Mouse (Mus musculus) myocyte (in vitro differentiated cells): Measurements from ENCODE around the gene Cd200r2. TPM values are rescaled to one million over a fixed set of nuclear protein-coding genes. Genes with fewer than 3 reads are reported as not detected.

Experiments
- polyA plus RNA-seq: library from polyadenylated mRNA; unstranded; fragments of >200 nt; fragmentation: generic; extraction: Trizol; gene quantifications from one replicate; pipeline ENCODE4 v1.2.1, GENCODE M21; 2012; ENCODE audit warnings: missing spikeins

The Cd200r2 gene
- polyA plus RNA-seq, 1 experiment = 0.41 TPM

Other genes with a start within 250 kb of the Cd200r2 start
- 6.8 TPM for gene Nepro, start 142.8 kb upstream of the Cd200r2 start, polyA plus RNA-seq
- 8.2 TPM for gene Gtpbp8, start 120.7 kb upstream of the Cd200r2 start, polyA plus RNA-seq
- gene Cd200r1, start 101.4 kb upstream of the Cd200r2 start, polyA plus RNA-seq = 0.02 TPM
- gene Cd200r4, start 55.4 kb upstream of the Cd200r2 start, polyA plus RNA-seq = 0.02 TPM
- not detected for gene Cd200r3, start 76.6 kb downstream of the Cd200r2 start, polyA plus RNA-seq
- 21.7 TPM for gene Ccdc80, start 226.3 kb downstream of the Cd200r2 start, polyA plus RNA-seq